Mouse (Mus musculus) heart, adult 10 weeks (tissue): ENCODE results near the gene D830030K20Rik. TPM values are rescaled to one million over a fixed set of nuclear protein-coding genes. Genes with fewer than 3 reads are reported as not detected.

Experiments
- polyA plus RNA-seq: library from polyadenylated mRNA; stranded (reverse); fragments of 350-450 nt; fragmentation: Illumina TruSeq; extraction: RNeasy Lipid Tissue Mini Kit (QIAGEN cat#74804); gene quantifications from one replicate; pipeline ENCODE4 v1.2.3, GENCODE M21; 2014; ENCODE audit warnings: low read depth, low replicate concordance

Gene D830030K20Rik
- polyA plus RNA-seq = 1.8 TPM

DNA sequence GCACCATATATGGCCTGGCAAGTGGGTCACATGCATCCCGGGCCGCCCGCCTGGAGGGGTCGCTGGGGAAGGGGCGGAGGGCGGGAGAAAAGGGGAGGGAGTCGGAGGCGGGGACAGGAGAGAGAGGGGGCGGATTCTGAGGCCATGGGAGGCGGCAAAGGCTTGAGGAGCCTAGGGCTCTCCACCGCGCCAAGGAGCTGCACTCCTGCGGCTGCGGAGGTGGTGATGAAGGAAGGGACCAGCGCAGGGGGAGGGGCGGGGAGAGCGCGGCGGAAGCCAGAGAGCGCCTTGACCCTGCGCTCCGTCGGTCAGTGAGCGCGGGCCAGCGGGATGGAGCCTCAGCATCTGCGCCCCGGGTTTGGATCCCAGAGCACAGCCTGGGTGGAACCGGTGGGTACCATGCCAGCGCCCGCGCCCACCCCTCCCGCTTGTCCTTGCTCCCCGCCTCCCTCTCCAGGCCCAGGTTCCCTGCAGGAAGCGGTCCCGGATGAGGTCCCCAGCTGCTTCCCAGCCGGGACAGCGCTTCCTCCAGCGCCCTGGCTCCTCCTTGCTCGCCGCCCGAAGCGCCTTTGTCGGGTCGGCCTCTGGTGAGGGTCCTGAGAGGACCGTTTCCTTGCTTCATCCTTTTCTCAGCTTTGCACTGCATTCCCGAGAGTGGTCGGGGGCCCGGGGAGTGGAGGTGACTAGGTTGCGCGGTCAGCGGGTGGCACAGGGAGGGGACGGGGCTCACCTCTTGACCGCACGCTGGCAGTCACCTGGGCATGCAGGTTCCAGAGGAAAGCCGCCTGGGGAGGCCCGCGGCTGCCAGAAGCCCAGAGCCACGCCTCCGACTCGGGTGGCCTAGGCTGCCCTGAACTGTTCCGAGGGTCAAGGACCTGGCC is at the start of gene D830030K20Rik:
Gene D830030K20Rik (plus strand): TSS at position 217 of the 881 bp plus-strand sequence.

GRCm38 (mm10) chr14:3187955-3188354 is 20.3 kb upstream of the D830030K20Rik start, which contains the start of gene Gm5795:
TSS of gene Gm5795 (plus strand) at chr14:3188255.

Other genes starting within 250 kb of the D830030K20Rik start
- not detected for gene Gm2888, start 178.5 kb upstream of the D830030K20Rik start, polyA plus RNA-seq
- gene Gm2897, start 159.2 kb upstream of the D830030K20Rik start, polyA plus RNA-seq = 0.31 TPM
- gene Gm10340, start 74.5 kb upstream of the D830030K20Rik start, polyA plus RNA-seq = not detected
- not detected for gene Gm5795, start 20.2 kb upstream of the D830030K20Rik start, polyA plus RNA-seq
- gene Gm2956, start 124.1 kb downstream of the D830030K20Rik start, polyA plus RNA-seq = not detected
- gene Gm10413, start 186.6 kb downstream of the D830030K20Rik start, polyA plus RNA-seq = not detected
- not detected for gene Gm10409, start 204.1 kb downstream of the D830030K20Rik start, polyA plus RNA-seq
- not detected for gene Gm3005, start 219.6 kb downstream of the D830030K20Rik start, polyA plus RNA-seq
- gene Gm10408, start 240.9 kb downstream of the D830030K20Rik start, polyA plus RNA-seq = not detected